Mouse (Mus musculus) thymus, adult 18-20 months (tissue): ENCODE measurements around the gene March6.

Source experiments
- DNase-seq, 2 experiments: peaks; one replicate each; pipeline ENCODE4 v3.0.0; 2022; ENCODE audit warnings: mixed read lengths in 2 of 2

March6 gene

GRCm38 (mm10) chr15:31510477-31511405 is 20.1 kb downstream of the March6 start:
- DNase-seq, result no peak

- no peak for DNase-seq
Measured at GRCm38 (mm10) chr15:31505082-31505481, 25.8 kb downstream of the March6 start.

DNA sequence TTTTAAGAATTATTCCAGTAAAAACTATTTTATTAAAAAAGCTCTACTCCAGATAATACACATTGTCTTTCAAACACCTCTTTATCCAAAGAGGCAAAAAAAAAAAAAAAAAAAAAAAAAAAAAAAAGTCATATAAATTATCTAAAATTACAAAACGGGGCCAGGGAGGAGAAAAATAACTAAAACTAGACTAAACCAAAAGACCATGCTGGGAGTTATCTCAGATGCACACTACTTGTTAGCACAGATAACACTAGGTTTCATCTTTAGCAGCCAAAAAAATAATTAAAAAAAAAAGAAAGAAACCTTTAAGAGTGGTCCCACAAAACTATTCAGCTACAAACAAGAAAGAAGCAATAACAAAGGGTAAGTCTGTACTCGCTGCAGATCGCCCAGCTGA is 27.4 kb downstream of the March6 start:
- no peak for DNase-seq

GRCm38 (mm10) chr15:31502996-31503395 is 27.9 kb downstream of the March6 start:
- no peak for DNase-seq

GRCm38 (mm10) chr15:31502313-31502712 is 28.5 kb downstream of the March6 start:
- no peak for DNase-seq

- DNase-seq, result no peak
Measured at GRCm38 (mm10) chr15:31494803-31495202, 36.0 kb downstream of the March6 start.

- no peak for DNase-seq
Measured at GRCm38 (mm10) chr15:31494310-31494709, 36.5 kb downstream of the March6 start.

DNA sequence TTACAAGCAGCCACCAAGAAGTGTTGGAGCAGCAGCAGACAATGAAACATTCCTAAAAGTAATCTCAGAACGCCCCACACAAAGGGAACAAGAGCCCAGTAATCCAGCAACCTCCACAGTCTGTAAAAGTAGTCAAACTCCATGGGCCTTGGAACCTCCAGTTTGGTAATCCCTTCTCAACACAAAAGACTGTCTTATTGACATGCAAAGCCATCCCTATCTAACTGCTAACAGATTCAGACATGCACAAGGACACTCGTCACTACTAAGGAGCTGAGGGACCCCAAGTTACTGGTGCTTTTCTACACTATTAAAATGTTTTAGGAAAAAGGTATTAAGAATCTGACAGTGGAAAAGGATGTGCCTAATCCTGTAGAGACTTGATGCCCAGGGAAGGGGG is 43.4 kb downstream of the March6 start:
- no peak for DNase-seq

DNA sequence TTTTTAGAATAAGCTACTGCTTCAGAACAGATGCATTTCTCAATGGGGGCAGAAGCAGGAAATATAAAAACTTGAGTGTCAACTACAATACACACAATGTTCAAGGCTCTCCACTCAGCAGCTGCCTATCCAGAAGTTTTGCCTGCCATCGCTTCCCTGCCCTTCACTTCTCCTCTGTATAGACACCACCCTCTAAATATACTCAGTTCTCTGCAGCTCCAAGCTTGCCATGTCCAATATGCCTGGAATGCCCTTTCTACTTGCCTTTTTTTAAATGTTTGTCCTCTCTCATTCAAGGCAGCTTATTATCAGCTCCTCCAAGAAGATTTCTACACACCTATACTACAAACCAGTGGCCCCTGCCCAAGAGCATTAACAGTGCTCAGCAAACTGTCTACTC is 54.2 kb downstream of the March6 start:
- no peak for DNase-seq

GRCm38 (mm10) chr15:31472645-31473574 is 57.9 kb downstream of the March6 start:
- no peak for DNase-seq

DNA sequence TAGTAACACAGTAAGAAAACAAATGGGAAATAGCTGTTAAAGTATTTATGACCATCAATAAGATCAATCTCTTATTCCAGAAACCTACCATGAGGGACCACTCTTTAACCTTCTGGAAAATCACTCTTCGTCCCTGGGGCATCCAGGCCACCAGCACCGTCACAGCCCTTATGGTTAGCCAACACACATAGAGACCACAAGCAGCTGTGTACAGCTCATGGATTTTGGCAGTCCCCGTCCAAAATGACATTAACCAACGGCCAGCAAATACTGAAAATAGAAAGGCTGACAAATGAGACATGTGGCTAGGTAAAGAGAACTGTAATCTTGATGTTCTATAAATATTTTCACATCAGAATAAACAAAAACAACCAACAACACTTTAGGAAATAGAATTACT is 59.3 kb downstream of the March6 start:
- DNase-seq, result no peak

DNA sequence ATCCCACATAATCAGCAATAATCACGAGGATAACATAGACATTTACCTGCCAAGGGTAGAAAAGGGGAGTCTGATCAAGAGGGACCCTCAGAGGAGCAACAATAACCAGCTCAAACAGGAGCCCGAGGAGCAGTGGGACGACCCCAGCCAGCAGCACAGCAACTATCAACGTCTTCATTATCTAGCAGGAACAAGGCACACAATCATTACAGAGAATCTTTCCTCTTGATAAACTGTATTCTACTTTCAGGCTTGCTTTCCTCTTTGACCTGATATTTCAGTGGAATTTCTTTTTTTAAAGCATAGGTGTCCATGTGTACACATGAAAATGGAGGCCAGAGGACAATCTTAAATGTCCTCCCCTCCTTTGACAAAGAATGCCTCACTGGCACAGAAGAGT is 61.4 kb downstream of the March6 start:
- no peak for DNase-seq

GRCm38 (mm10) chr15:31468806-31469205 is 62.0 kb downstream of the March6 start:
- no peak for DNase-seq

GRCm38 (mm10) chr15:31466749-31467148 is 64.1 kb downstream of the March6 start:
- DNase-seq, result no peak

GRCm38 (mm10) chr15:31466295-31466694 is 64.6 kb downstream of the March6 start:
- no peak for DNase-seq

GRCm38 (mm10) chr15:31465806-31466205 is 65.0 kb downstream of the March6 start:
- DNase-seq, result no peak

DNA sequence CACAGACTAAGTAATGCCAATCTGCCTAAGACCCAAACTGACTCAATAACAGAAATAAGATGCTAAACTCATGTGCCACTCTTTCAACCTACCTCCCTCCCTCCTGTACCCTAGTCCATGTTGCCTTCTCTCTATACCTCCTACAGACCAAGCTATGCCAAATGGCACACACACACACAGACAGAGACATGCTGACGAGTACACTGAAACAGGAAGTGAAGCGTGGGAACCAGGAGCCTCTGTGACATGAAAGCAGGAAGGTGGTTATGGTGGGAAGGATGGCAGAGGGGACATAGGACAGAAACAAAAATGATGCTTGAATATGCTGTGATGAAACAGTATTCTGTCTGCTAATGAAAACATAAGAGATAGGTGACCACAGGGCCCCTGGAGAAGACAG is 70.3 kb downstream of the March6 start:
- DNase-seq, result no peak

DNA sequence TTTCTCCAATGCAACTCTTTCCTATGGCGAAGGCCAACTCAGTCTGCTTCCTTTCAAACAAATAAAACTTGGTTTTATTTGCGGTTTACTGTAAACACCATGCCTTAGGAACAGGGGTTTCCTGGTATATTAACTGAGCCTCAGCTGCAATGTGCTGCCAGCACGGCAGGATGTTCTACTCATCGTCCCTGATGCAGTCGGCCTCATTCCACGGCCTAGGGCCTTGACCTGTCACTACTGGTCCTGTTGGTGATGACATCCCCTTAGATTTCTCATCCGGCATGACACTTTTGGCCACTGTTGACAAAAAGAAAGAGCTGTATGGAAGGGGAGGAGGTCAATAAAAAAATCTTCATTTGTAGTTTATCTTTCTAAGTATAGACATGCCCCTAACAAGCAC is 72.8 kb downstream of the March6 start:
- DNase-seq, result no peak

DNA sequence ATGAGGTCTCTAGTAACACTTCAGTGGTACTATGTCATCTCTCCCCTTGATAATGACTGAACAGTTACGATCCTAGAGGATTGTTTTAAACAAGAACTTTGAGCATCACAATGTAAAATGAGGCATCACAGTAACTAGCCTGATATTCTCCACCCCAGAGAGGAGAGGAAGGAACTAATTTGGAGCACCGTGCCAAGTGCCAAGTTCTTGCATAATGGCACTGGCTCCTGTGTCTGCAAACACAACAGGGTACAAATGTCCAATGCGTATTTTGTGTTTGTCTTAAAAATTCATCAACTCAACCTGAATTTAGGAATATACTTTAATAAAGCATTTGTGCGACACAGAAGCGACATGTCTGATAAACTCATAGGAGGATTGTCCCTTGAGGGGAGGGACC is 74.5 kb downstream of the March6 start:
- no peak for DNase-seq

DNA sequence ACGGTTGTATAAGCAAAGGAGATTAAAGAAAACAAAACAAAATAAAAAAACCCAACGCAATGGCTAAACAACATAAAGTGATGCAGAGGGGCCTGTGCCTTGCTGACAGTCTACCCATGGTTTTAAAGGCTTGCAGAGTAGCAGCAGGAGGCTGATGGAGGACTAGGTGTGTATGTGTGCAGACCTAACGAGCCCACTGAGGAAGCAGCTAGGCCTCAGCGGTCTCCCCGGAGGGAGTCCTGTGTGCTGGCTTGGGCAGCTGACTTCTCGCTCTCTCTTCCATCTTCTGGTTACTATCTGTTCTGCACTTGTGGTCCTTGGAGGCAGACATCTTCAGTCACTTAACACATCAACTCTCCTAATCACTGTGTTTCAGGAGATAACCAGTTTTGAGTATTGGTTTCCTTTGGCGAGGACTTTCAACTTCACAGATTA is 76.0 kb downstream of the March6 start:
- no peak for DNase-seq

GRCm38 (mm10) chr15:31454096-31454860 is 76.6 kb downstream of the March6 start:
- no peak for DNase-seq

- DNase-seq, result peak; percentile 61
Measured at GRCm38 (mm10) chr15:31453098-31453916, 77.5 kb downstream of the March6 start, which contains the start of gene Ropn1l. TSS of gene Ropn1l (minus strand) at chr15:31453737.
